Mouse (Mus musculus) right cerebral cortex, postnatal 25 days (tissue): ENCODE data around the gene Arhgap31.
A peak's percentile ranks its signal among the peaks of the same experiment; 100 is the strongest.
"Not testable (repeated sequence)": the region's sequence is repeated elsewhere in the genome, so short reads cannot be mapped to it uniquely, and the experiment has no call there.

Experiments
- DNase-seq: peaks from one replicate; pipeline ENCODE4 v3.0.0; 2022

Gene Arhgap31

GRCm38 (mm10) chr16:38681313-38681712, 31.8 kb downstream of the Arhgap31 start:
- no peak for DNase-seq

- DNase-seq, result no peak
Observed at GRCm38 (mm10) chr16:38679431-38680021, 33.5 kb downstream of the Arhgap31 start.

- DNase-seq, result no peak
Observed at GRCm38 (mm10) chr16:38678853-38679252, 34.2 kb downstream of the Arhgap31 start.

- DNase-seq, result not testable (repeated sequence)
Observed at GRCm38 (mm10) chr16:38677941-38678340, 35.1 kb downstream of the Arhgap31 start.

GRCm38 (mm10) chr16:38677171-38677570, 35.9 kb downstream of the Arhgap31 start:
- no peak for DNase-seq

- DNase-seq, result no peak
Observed at GRCm38 (mm10) chr16:38676647-38677046, 36.4 kb downstream of the Arhgap31 start.

- DNase-seq, result no peak
Observed at GRCm38 (mm10) chr16:38675600-38676335, 37.3 kb downstream of the Arhgap31 start.

GRCm38 (mm10) chr16:38674891-38675290, 38.2 kb downstream of the Arhgap31 start:
- no peak for DNase-seq

- DNase-seq, result peak; percentile 62
Observed at GRCm38 (mm10) chr16:38673511-38673910, 39.6 kb downstream of the Arhgap31 start.

GRCm38 (mm10) chr16:38672947-38673346, 40.1 kb downstream of the Arhgap31 start:
- no peak for DNase-seq

- no peak for DNase-seq
Observed at GRCm38 (mm10) chr16:38672370-38672769, 40.7 kb downstream of the Arhgap31 start.

GRCm38 (mm10) chr16:38670621-38671390, 42.3 kb downstream of the Arhgap31 start:
- no peak for DNase-seq

- DNase-seq, result no peak
Observed at GRCm38 (mm10) chr16:38668871-38669675, 44.0 kb downstream of the Arhgap31 start.

- DNase-seq, result no peak
Observed at GRCm38 (mm10) chr16:38666523-38666922, 46.6 kb downstream of the Arhgap31 start.

- DNase-seq, result no peak
Observed at GRCm38 (mm10) chr16:38666016-38666415, 47.1 kb downstream of the Arhgap31 start.

- no peak for DNase-seq
Observed at GRCm38 (mm10) chr16:38662575-38662974, 50.5 kb downstream of the Arhgap31 start.

GRCm38 (mm10) chr16:38654308-38654707, 58.8 kb downstream of the Arhgap31 start:
- no peak for DNase-seq

- DNase-seq, result no peak
Observed at GRCm38 (mm10) chr16:38653390-38653871, 59.6 kb downstream of the Arhgap31 start.

GRCm38 (mm10) chr16:38652653-38653052, 60.4 kb downstream of the Arhgap31 start:
- no peak for DNase-seq

GRCm38 (mm10) chr16:38651721-38652231, 61.3 kb downstream of the Arhgap31 start:
- no peak for DNase-seq

- no peak for DNase-seq
Observed at GRCm38 (mm10) chr16:38651306-38651705, 61.8 kb downstream of the Arhgap31 start.

- no peak for DNase-seq
Observed at GRCm38 (mm10) chr16:38649431-38649827, 63.6 kb downstream of the Arhgap31 start.
